Mouse (Mus musculus): ENCODE measurements around the gene Naip2.
"Not testable (repeated sequence)": the region's sequence is repeated elsewhere in the genome, so short reads cannot be mapped to it uniquely, and the experiment has no call there.

GRCm38 (mm10) chr13:100246223-100246622 lies 44.3 kb upstream of the Naip2 start, which contains the start of gene Naip5:
- not testable (repeated sequence) for TF ChIP-seq POLR2A (IDR thresholded peaks at IDR 0.05; ENCODE audit: low read depth, low read length); CTCF (IDR thresholded peaks at IDR 0.05; ENCODE audit: extremely low read depth, insufficient read length, insufficient replicate concordance, low read depth, low read length)

All from small intestine, adult 2 months (tissue).